Mouse (Mus musculus) bone marrow, adult 2 months (tissue): ENCODE data around the gene Bbs5. TPM values are rescaled to one million over a fixed set of nuclear protein-coding genes. Genes with fewer than 3 reads are reported as not detected.
"Not testable (repeated sequence)": the region's sequence is repeated elsewhere in the genome, so short reads cannot be mapped to it uniquely, and the experiment has no call there.

Experiments
- H3K27ac ChIP-seq: fragments of 200-500 bp; 2 replicates; pipeline ENCODE4 v1.5.1; 2012; ENCODE audit warnings: low read depth, mild to moderate bottlenecking, control low read depth, inconsistent platforms, low read length; ENCODE audit not compliant: control insufficient read depth, poor library complexity, insufficient read depth
- H3K4me1 ChIP-seq: fragments of 200-500 bp; 2 replicates; pipeline ENCODE4 v1.6.1; 2011; ENCODE audit warnings: low read length; ENCODE audit not compliant: control insufficient read depth, insufficient read depth
- H3K4me3 ChIP-seq: fragments of 200-500 bp; replicated peaks from 2 replicates; pipeline ENCODE3; 2011; ENCODE audit warnings: mild to moderate bottlenecking, low read depth, low read length, control low read depth; ENCODE audit not compliant: control insufficient read depth
- CTCF ChIP-seq: fragments of 200-500 bp; IDR thresholded peaks from 2 replicates; pipeline ENCODE4 v1.5.1; 2011; ENCODE audit warnings: low read length, control low read depth; ENCODE audit not compliant: control insufficient read depth, insufficient read depth
- POLR2A ChIP-seq: fragments of 200-500 bp; IDR thresholded peaks from 2 replicates; pipeline ENCODE4 v1.6.1; 2011; ENCODE audit warnings: low read depth, mild to moderate bottlenecking, control low read depth, low read length, borderline replicate concordance; ENCODE audit not compliant: control insufficient read depth
- WGBS: fragments of 180-500 bp; shearing (Covaris S2); methylation state at CpG from one replicate; pipeline ENCODE4 v1.1.7; 2018; 5-methylcytosine and 5-hydroxymethylcytosine counted together
- polyA plus RNA-seq: library from polyadenylated mRNA; stranded (reverse); fragments of >200 nt; gene quantifications from 2 replicates; pipeline ENCODE4 v1.2.4, GENCODE M21; 2011; ENCODE audit warnings: low replicate concordance; ENCODE audit not compliant: missing spikeins, insufficient read depth, insufficient read length

Bbs5 gene
- polyA plus RNA-seq, 1 experiment, result 5.6 TPM

DNA sequence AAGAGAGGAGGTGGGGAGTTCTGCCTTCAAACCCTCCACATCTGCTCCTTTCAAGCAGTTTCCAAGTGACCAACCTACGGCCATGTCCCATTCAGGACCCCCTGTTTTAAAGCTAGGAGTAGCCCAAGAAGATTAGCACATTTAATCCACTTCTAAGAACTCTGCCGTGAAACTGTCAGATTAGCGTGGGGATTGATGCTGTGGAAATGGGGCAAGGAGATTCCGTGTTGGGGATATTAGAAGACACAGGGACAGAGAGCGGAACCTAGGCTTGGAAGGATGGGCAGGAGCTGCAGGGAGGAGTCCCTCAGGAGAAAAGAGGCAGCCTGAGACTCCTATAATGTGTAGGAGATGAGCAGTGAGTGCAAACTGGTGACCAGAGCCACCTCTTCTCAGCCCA is 2.7 kb downstream of the Bbs5 start:
- TF ChIP-seq POLR2A (no peak), CTCF (no peak)
- WGBS, result 86% methylated on average over 5 of the region's 5 CpGs
- Histone ChIP-seq H3K27ac (no peak overlapping the region), H3K4me1 (no peaks in the 10 kb centered on the region; the same call in 1 of the 2 replicates), H3K4me3 (no peak overlapping the region)

DNA sequence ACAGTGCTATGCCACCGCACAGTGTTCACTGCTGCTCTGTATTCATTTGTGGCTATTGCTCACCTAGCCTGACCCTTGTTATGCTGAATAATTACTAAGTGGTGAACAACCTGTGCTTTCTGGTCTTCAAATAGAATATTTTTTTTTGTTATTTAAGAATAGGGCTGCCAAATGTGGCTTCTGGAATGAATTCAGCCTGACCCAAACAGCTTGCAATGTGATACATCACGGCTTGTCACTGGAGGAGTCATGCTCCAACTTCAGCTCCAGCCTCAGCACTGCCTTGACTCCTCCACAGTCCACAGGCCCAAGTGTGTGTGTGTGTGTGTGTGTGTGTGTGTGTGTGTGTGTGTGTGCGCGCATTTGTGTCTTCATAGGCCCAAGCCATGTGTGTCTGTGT is 12.4 kb downstream of the Bbs5 start:
- no peak for TF ChIP-seq CTCF
- Histone ChIP-seq H3K4me3 (no peak overlapping the region), H3K27ac (no peak overlapping the region), H3K4me1 (no peaks in the 10 kb centered on the region; the same call in 1 of the 2 replicates)
- 87% methylated on average over 4 of the region's 4 CpGs for WGBS

DNA sequence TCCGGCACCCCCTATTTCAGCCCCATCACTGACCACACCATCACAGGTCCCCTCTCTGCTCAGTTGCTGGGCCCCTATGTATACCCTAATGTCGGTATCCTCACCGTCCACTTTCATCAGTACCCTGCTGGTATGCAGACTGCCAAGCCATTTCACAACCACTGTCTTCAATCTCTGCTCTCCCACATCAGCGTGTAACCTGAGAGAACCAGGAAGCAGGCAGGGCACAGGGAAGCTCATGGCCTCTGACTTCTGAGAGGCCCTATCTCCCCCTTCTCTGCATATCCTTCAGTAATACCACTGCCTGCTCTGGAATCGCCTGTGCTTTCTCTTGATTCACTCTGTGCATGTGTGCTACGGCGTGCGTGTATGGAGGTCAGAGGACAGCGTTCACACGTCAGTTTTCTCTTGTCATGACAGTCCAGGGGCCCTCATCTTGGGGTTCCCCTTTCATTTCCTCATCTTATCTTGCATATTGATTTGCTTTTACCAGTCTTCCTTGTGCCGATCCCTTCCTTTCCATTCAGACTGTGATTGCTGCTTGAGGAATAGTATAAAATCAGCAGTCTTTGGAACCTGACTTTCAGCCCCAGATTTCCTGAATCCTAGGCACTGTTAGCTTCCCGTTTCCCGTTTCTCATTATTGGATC is 17.0 kb downstream of the Bbs5 start:
- H3K27ac ChIP-seq, result no peak overlapping the region
- no peaks in the 10 kb centered on the region; the same call in 1 of the 2 replicates for H3K4me1 ChIP-seq
- TF ChIP-seq CTCF (no peak), POLR2A (no peak)
- no peak overlapping the region for H3K4me3 ChIP-seq
- 78% methylated on average over 13 of the region's 13 CpGs for WGBS

DNA sequence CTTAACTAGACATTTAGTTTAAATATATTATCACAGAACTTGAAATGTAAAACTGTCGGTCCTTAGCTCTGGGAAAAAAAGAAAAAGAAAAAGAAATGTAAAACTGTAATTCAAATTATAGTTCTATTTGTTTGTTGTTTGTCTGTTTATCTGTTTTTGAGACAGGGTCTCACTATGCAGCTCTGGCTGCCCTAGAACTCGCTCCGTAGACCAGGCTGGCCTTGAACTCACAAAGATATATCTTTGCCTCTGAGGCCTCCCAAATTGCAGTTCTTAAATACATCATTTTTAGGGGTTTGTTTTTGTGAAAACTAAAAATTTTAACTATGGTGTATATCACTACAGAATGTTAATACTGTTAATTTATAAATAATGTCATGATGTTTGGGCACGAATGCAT is 20.7 kb downstream of the Bbs5 start:
- WGBS, result 83% methylated on average over 4 of the region's 4 CpGs
- TF ChIP-seq CTCF, result no peak
- no peak for TF ChIP-seq POLR2A
- H3K4me3 ChIP-seq, result no peak overlapping the region
- no peak overlapping the region for H3K27ac ChIP-seq
- H3K4me1 ChIP-seq, result no peaks in the 10 kb centered on the region; the same call in 1 of the 2 replicates

DNA sequence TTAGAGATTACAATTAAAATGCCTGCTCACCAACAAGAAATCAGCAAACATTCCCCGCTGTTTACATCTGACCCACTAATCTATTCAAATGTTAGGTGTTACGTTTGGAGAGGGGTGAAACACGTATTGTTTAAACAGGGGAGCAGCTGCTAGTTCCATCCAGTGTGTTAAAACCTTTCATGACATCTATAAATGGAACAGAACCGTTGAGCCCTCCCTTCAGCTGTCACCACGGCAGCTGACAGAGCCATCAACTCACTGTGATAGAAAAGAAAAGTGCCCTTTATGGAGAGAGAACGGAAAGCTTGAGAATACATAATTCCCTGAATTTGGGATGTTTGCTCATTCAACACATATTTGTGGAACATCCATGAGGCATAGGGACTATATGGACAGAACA is 21.4 kb downstream of the Bbs5 start:
- TF ChIP-seq CTCF (no peak), POLR2A (no peak)
- Histone ChIP-seq H3K27ac (no peak overlapping the region), H3K4me1 (no peaks in the 10 kb centered on the region; the same call in 1 of the 2 replicates), H3K4me3 (no peak overlapping the region)
- WGBS, result 78% methylated on average over 6 of the region's 6 CpGs

DNA sequence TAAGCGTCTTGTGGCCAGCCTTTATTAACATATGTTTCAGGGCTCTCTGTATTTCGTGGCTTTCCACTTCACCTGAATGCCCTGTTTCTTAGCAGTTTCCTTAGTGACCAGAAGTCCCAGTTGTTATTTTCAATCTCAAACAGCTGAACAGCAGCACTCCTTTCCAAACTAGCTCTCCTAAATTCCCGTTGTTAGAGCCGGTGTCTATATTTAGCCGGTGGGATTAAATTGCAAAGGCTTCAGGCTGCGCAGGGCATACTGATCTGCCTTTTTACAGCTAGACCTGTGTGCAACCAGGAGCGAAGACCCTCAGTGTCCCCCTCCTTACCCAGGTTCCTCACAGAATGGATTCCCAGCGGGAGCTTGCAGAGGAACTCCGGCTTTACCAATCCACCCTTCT is 22.9 kb downstream of the Bbs5 start, which contains the start of gene Klhl41:
Gene Klhl41 (plus strand): TSS at position 268 of the 400 bp plus-strand sequence.
- H3K27ac ChIP-seq, result no peak within 1 kb of the TSS
- WGBS, result 85% methylated on average over 9 of the region's 9 CpGs

DNA sequence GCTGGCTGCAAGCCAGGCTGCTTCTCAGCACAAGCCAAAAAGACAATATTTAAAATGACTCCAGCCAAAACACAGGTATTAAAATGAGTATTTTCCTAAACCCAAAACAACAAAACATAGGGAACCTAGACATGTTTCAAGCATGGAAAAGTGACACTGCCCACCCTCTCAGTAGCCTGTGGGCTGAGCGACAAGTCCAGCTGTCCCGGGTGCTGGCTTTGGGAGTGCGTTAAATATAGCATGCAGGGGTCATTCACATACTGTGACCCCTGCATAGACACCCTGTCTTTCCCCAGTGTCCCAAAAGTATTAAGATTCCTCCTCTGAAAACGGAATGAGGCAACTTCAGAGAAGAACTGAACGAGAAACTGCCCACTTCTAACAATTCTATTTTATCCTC is 26.8 kb downstream of the Bbs5 start:
- H3K27ac ChIP-seq, result no peak overlapping the region
- no peak overlapping the region for H3K4me3 ChIP-seq
- 84% methylated on average over 5 of the region's 5 CpGs for WGBS
- no peak for TF ChIP-seq CTCF
- TF ChIP-seq POLR2A, result no peak
- H3K4me1 ChIP-seq, result no peaks in the 10 kb centered on the region

More for the DNA sequence above, 22.9 kb downstream of the Bbs5 start, which contains the start of gene Klhl41:
- H3K4me3 ChIP-seq, result no peak within 1 kb of the TSS
- H3K4me1 ChIP-seq, result no peaks in the 10 kb centered on the region
- no peak for TF ChIP-seq POLR2A
- no peak for TF ChIP-seq CTCF

DNA sequence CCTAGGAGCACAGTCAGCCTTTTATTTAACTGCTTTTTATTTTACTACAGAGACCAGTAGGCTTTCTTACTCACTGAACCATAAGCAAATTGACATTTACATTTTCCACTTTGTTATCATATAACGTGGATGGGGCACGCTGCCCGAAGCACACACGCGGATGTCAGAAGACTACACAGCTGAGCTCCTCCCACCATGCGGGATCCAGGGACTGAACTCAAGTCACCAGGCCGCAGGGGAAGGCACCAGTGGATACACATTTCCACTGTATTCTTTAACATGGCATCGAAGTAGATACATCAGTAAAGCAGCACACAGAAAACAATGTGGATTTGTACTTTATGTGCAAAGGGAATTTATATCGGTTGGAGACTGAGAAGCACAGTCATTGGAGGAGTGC is 28.3 kb downstream of the Bbs5 start:
- Histone ChIP-seq H3K4me1 (no peaks in the 10 kb centered on the region), H3K4me3 (no peak overlapping the region), H3K27ac (no peak overlapping the region)
- WGBS, result 87% methylated on average over 9 of the region's 9 CpGs
- TF ChIP-seq POLR2A (no peak), CTCF (no peak)

DNA sequence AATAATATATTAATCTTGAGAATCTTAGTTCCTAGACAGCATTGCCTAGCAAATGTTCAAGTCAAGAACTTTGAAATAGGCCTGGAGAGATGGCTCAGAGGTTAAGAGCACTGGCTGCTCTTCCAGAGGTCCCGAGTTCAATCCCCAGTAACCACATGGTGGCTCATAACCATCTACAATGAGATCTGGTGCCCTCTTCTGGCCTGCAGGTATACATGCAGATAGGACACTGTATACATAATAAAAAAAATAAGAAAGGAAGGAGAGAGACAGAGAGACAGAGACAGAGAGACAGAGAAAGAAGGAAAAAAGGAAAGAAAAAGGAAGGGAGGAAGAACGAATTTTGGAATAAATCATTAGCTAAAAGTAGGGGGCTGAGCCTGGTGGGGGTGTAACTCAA is 29.7 kb downstream of the Bbs5 start:
- WGBS, result 29% methylated on average over 2 of the region's 2 CpGs
- Histone ChIP-seq H3K4me1 (no peaks in the 10 kb centered on the region), H3K27ac (no peak overlapping the region), H3K4me3 (no peak overlapping the region)
- no peak for TF ChIP-seq POLR2A
- TF ChIP-seq CTCF, result no peak

DNA sequence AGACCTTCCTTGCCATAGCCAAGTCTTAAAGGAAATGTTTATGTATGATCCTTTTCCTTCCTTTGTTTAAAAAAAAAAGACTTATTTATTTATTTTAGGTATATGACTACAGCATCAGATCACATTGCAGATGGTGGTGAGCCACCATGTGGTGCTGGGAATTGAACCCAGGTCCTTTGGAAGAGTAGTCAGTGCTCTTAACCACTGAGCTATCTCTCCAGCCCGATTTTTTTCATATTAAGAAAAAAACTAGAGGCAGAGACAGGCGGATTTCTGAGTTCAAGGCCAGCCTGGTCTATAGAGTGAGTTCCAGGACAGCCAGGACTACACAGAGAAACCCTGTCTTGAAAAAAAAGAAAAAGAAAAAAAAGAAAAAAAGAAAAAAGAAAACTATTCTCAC is 30.2 kb downstream of the Bbs5 start:
- 63% methylated on average over 2 of the region's 2 CpGs for WGBS
- H3K4me3 ChIP-seq, H3K4me1 ChIP-seq, H3K27ac ChIP-seq: not testable (repeated sequence)
